Mouse (Mus musculus): ENCODE results near the gene Mettl27.
"Not testable (repeated sequence)": the region's sequence is repeated elsewhere in the genome, so short reads cannot be mapped to it uniquely, and the experiment has no call there.

The Mettl27 gene

GRCm38 (mm10) chr5:134951053-134951884 is 19.1 kb downstream of the Mettl27 start:
- DNase-seq (ENCODE audit: low read depth, low spot score) = peak; percentile 45

- no peak for DNase-seq (ENCODE audit: low read depth, low spot score)
Measured at GRCm38 (mm10) chr5:134955491-134955890, 23.3 kb downstream of the Mettl27 start.

GRCm38 (mm10) chr5:134959114-134959513 is 26.9 kb downstream of the Mettl27 start:
- DNase-seq (ENCODE audit: low read depth, low spot score) = no peak

GRCm38 (mm10) chr5:134960430-134960829 is 28.3 kb downstream of the Mettl27 start:
- no peak for DNase-seq (ENCODE audit: low read depth, low spot score)

GRCm38 (mm10) chr5:134961519-134961918 is 29.4 kb downstream of the Mettl27 start:
- DNase-seq (ENCODE audit: low read depth, low spot score) = no peak

DNA sequence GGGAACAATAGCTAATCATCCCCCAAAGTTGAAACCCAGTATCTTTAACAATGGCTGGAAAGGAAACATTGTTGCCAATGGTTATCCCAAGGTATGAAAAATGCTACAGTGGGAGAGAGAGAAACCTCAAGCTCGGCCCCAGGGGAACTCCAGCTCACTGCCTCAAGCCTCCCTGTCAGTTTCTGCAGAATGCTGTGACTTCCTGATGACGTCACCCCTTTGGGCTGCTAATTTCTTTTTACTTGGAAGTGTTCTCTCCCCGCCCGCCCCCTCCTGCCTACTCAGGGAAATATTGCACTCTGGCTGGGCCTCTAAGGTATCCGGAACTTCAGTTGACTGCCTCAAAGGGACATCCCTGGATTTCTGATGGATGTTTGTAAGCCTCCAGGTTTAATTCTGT is 31.4 kb downstream of the Mettl27 start:
- DNase-seq (ENCODE audit: low read depth, low spot score) = peak; percentile 61

DNA sequence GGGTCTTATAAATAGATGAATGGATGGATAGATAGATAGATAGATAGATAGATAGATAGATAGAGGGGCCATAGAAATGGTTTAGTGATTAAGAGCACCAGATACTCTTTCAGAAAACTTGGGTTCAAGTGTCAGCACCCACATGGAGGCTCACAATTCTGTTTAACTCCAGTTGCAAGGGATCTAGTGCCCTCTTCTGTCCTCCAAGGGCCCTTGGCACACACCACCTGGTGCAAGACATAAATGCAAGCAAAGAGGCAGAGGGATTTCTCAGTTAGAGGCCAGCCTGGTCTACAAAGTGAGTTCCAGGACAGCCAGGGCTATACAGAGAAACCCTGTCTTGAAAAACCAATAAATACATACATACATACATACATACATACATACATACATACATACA is 32.5 kb downstream of the Mettl27 start:
- not testable (repeated sequence) for DNase-seq (ENCODE audit: low read depth, low spot score)

DNA sequence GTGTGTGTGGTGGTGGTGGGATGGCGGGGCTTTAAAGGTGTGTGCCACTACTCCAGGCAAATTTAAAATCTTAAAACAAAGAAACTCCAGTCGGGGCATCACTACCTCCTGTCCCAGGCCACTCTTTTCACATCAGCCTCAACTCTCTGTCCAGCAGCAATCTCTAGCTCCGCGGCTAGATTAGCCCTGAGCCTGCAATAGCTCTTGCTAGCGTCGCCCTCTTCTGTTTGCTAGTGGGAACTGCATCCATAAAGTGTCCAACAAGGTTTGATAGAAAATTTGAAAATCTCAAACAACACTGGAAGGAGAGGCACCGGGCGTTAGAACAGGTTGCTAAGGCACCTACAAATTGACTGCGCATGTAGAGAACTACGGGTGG is 33.3 kb downstream of the Mettl27 start:
- DNase-seq (ENCODE audit: low read depth, low spot score) = peak; percentile 85

GRCm38 (mm10) chr5:134965852-134966821 is 34.0 kb downstream of the Mettl27 start:
- DNase-seq (ENCODE audit: low read depth, low spot score) = peak; percentile 96

- DNase-seq (ENCODE audit: low read depth, low spot score) = peak; percentile 48
Measured at GRCm38 (mm10) chr5:134967164-134967944, 35.2 kb downstream of the Mettl27 start.

GRCm38 (mm10) chr5:134970671-134971070 is 38.5 kb downstream of the Mettl27 start:
- DNase-seq (ENCODE audit: low read depth, low spot score) = peak; percentile 68

DNA sequence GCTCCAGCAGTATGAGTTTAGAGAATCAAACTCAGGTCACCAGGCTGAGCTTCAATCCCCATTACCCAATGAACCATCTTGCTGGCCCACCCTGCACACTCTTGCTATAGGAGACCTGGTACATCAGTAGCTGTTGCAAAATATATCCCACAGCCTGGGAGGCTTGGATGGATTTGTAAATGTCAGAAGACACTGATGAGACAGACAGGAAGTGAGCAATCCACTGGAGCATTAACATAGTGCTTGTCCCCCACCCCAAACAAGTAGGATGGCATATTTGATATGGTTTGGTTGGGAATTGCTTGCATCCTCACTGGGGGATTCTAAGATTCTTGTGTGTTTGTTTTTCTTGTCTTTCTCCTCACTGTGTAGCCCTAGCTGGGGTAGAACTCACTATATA is 40.9 kb downstream of the Mettl27 start:
- no peak for DNase-seq (ENCODE audit: low read depth, low spot score)

DNA sequence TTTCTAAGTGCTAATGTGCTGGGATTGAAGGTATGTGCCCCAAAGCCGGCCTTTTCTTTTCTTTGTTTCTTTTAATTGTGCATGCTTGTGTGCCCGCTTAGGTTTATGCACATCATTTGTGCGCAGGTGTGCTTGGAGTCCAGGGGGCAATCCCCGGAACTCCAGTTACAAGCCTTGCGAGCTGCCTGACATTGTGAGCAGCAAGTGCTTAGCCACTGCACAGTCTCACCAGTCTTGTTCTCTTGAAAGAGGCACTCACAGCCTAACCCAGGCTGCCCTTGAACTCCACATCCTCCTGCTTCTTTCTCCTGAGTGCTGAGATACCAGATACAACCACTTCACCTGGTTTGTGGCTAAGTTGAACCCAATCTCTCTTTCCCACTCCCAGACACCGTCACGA is 41.4 kb downstream of the Mettl27 start:
- peak; percentile 56 for DNase-seq (ENCODE audit: low read depth, low spot score)

GRCm38 (mm10) chr5:134974294-134974693 is 42.1 kb downstream of the Mettl27 start:
- DNase-seq (ENCODE audit: low read depth, low spot score) = no peak

- no peak for DNase-seq (ENCODE audit: low read depth, low spot score)
Measured at GRCm38 (mm10) chr5:134974921-134975320, 42.8 kb downstream of the Mettl27 start.

- DNase-seq (ENCODE audit: low read depth, low spot score) = no peak
Measured at GRCm38 (mm10) chr5:134976164-134976563, 44.0 kb downstream of the Mettl27 start.

- no peak for DNase-seq (ENCODE audit: low read depth, low spot score)
Measured at GRCm38 (mm10) chr5:134976577-134977250, 44.5 kb downstream of the Mettl27 start.

DNA sequence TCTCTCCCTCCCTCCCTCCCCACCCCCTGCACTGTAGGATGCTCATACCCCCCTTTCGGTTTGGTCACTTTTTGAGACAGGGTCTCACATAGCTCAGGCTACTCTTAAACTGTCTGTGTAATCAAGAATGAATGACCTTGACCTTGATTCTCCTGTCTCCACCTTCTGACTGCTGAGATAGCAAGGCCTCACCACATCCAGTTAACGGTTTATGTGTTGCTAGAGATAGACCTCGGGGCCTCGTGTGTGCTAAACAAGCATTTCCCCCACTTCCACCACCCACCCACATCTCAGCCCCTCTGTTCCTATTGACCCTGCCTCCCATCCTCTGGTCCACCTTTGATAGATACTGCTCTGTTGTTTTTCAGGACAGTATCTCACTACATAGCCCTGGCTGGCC is 45.7 kb downstream of the Mettl27 start:
- no peak for DNase-seq (ENCODE audit: low read depth, low spot score)

DNA sequence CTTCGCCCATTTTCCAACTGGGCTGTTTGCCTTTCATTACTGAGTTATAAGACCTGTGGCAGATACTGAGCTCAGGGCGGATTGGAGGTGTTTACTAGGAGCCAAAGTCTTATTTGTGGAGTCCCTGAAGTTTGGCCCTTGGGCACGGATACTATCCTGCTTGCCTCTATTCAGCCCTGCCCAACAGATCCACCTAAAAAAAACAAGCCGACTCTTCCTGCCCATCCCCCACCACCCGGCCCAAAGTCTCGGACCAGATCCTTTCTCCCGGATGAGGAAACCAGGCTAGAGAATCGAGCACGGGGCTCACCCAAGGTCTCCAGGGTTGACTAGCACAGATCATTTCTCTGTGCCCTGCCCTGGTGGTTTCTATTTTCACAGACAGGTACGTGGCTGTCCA is 49.0 kb downstream of the Mettl27 start:
- DNase-seq (ENCODE audit: low read depth, low spot score) = peak; percentile 76

- DNase-seq (ENCODE audit: low read depth, low spot score) = no peak
Measured at GRCm38 (mm10) chr5:134983111-134983510, 50.9 kb downstream of the Mettl27 start.

- DNase-seq (ENCODE audit: low read depth, low spot score) = no peak
Measured at GRCm38 (mm10) chr5:134983771-134984170, 51.6 kb downstream of the Mettl27 start.
